Mouse (Mus musculus) induced T-regulatory cell, adult 2 months (primary cell): ENCODE data around the gene Serpina3m.
"Not testable (repeated sequence)": the region's sequence is repeated elsewhere in the genome, so short reads cannot be mapped to it uniquely, and the experiment has no call there.

Experiments used
- DNase-seq: peaks from one replicate; pipeline ENCODE4 v3.0.0-alpha.2; 2012; ENCODE audit warnings: low read depth

The Serpina3m gene

GRCm38 (mm10) chr12:104388477-104388876, 50.2 kb downstream of the Serpina3m start:
- DNase-seq, result no peak

- DNase-seq, result not testable (repeated sequence)
These were observed 52.8 kb downstream of the Serpina3m start for GRCm38 (mm10) chr12:104391057-104391456.

- no peak for DNase-seq
These were observed 65.7 kb downstream of the Serpina3m start for GRCm38 (mm10) chr12:104403968-104404367.

GRCm38 (mm10) chr12:104406454-104406885, 68.2 kb downstream of the Serpina3m start, which contains the start of gene Serpina3n:
Gene Serpina3n, plus strand, starts transcription at chr12:104406729.
- no peak for DNase-seq

- no peak for DNase-seq
These were observed 74.2 kb downstream of the Serpina3m start for GRCm38 (mm10) chr12:104412507-104412906.

- no peak for DNase-seq
These were observed 76.3 kb downstream of the Serpina3m start for GRCm38 (mm10) chr12:104414576-104414975.

- no peak for DNase-seq
These were observed 77.5 kb downstream of the Serpina3m start for GRCm38 (mm10) chr12:104415625-104416315.

GRCm38 (mm10) chr12:104418340-104419135, 80.3 kb downstream of the Serpina3m start:
- peak; percentile 84 for DNase-seq

- DNase-seq, result peak; percentile 63
These were observed 80.8 kb downstream of the Serpina3m start for GRCm38 (mm10) chr12:104419136-104419462.

- no peak for DNase-seq
These were observed 84.5 kb downstream of the Serpina3m start for GRCm38 (mm10) chr12:104422615-104423392.

GRCm38 (mm10) chr12:104425591-104425990, 87.3 kb downstream of the Serpina3m start:
- no peak for DNase-seq

- peak; percentile 69 for DNase-seq
These were observed 88.6 kb downstream of the Serpina3m start for GRCm38 (mm10) chr12:104426915-104427314.

GRCm38 (mm10) chr12:104431359-104431758, 93.1 kb downstream of the Serpina3m start:
- DNase-seq, result no peak

- DNase-seq, result no peak
These were observed 94.9 kb downstream of the Serpina3m start for GRCm38 (mm10) chr12:104433214-104433613.

GRCm38 (mm10) chr12:104433951-104434735, 95.9 kb downstream of the Serpina3m start:
- no peak for DNase-seq

- peak; percentile 62 for DNase-seq
These were observed 101.9 kb downstream of the Serpina3m start for GRCm38 (mm10) chr12:104440087-104440760.

GRCm38 (mm10) chr12:104443716-104444115, 105.4 kb downstream of the Serpina3m start:
- no peak for DNase-seq
